Mouse (Mus musculus): Measurements from ENCODE around the gene Gm21083. TPM values are rescaled to one million over a fixed set of nuclear protein-coding genes. Genes with fewer than 3 reads are reported as not detected.
A peak's percentile ranks its signal among the peaks of the same experiment; 100 is the strongest.
"Not testable (repeated sequence)": the region's sequence is repeated elsewhere in the genome, so short reads cannot be mapped to it uniquely, and the experiment has no call there.

Gm21083 gene
- polyA plus RNA-seq, 1 experiment: not detected

GRCm38 (mm10) chr5:15591577-15591976, 14.4 kb downstream of the Gm21083 start:
- H3K4me3 ChIP-seq (ENCODE audit: control insufficient read depth, insufficient read depth, low read length); H3K27ac ChIP-seq (ENCODE audit: control insufficient read depth, insufficient read depth, low read length); H3K4me1 ChIP-seq (replicated peaks; ENCODE audit: control insufficient read depth, insufficient read depth, low read length); H3K27me3 ChIP-seq (ENCODE audit: control insufficient read depth, insufficient read depth, low read length); H3K36me3 ChIP-seq (ENCODE audit: control insufficient read depth, insufficient read depth, low read length); DNase-seq: not testable (repeated sequence)
- 77% methylated on average over 2 of the region's 2 CpGs for WGBS

GRCm38 (mm10) chr5:15598831-15599230, 21.7 kb downstream of the Gm21083 start:
- not testable (repeated sequence) for DNase-seq; H3K36me3 ChIP-seq (ENCODE audit: control insufficient read depth, insufficient read depth, low read length); H3K4me3 ChIP-seq (ENCODE audit: control insufficient read depth, insufficient read depth, low read length); H3K27me3 ChIP-seq (ENCODE audit: control insufficient read depth, insufficient read depth, low read length); H3K4me1 ChIP-seq (replicated peaks; ENCODE audit: control insufficient read depth, insufficient read depth, low read length); H3K27ac ChIP-seq (ENCODE audit: control insufficient read depth, insufficient read depth, low read length)

DNA sequence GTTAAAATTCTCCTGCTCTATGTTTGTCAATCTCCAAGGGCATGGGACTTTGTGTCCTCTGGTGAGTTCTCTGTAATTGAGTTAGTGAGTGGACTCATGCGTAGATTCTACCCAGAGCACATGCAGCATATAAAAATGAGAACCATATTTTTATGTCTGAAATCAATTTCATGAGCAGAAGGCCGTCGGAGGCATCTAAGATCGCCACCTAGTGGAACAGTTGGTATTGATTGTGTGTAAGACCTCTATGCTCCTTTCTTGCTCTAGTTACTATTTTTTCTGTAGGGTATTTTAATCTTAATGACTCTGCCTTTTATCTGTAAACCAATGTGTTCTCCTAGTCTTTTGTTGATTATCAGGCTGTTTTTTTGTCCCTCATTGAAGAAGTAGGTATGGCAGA, 23.2 kb downstream of the Gm21083 start:
- DNase-seq; H3K27ac ChIP-seq (ENCODE audit: control insufficient read depth, insufficient read depth, low read length); H3K4me3 ChIP-seq (ENCODE audit: control insufficient read depth, insufficient read depth, low read length); H3K4me1 ChIP-seq (replicated peaks; ENCODE audit: control insufficient read depth, insufficient read depth, low read length); H3K36me3 ChIP-seq (ENCODE audit: control insufficient read depth, insufficient read depth, low read length); H3K27me3 ChIP-seq (ENCODE audit: control insufficient read depth, insufficient read depth, low read length): not testable (repeated sequence)
- 38% methylated on average over 4 of the region's 4 CpGs for WGBS

DNA sequence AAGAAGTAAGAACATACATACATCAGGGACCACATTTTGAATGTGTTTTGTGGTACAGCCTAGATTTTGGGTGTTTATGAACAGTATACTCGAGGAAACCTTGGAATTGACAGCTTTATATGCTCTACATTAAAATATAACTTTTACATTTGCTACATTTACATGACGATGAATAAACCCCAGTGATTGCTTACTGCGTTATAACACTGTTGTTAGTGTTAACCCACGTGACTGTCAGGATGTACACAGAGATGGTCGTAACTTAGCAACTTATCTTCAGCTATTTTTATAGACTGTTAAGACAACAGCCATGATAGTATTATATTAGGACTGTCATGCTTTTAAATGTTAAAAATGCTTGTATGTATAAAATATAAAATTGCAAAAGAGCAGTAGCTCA, 24.3 kb downstream of the Gm21083 start:
- H3K27ac ChIP-seq (ENCODE audit: control insufficient read depth, insufficient read depth, low read length); H3K27me3 ChIP-seq (ENCODE audit: control insufficient read depth, insufficient read depth, low read length); H3K36me3 ChIP-seq (ENCODE audit: control insufficient read depth, insufficient read depth, low read length); H3K4me3 ChIP-seq (ENCODE audit: control insufficient read depth, insufficient read depth, low read length); H3K4me1 ChIP-seq (replicated peaks; ENCODE audit: control insufficient read depth, insufficient read depth, low read length); DNase-seq: not testable (repeated sequence)
- 64% methylated on average over 5 of the region's 5 CpGs for WGBS

- not testable (repeated sequence) for H3K36me3 ChIP-seq (ENCODE audit: control insufficient read depth, insufficient read depth, low read length); DNase-seq; H3K27ac ChIP-seq (ENCODE audit: control insufficient read depth, insufficient read depth, low read length); H3K4me1 ChIP-seq (replicated peaks; ENCODE audit: control insufficient read depth, insufficient read depth, low read length); H3K4me3 ChIP-seq (ENCODE audit: control insufficient read depth, insufficient read depth, low read length); H3K27me3 ChIP-seq (ENCODE audit: control insufficient read depth, insufficient read depth, low read length)
- WGBS: 83% methylated on average over 3 of the region's 3 CpGs
These were observed 24.8 kb downstream of the Gm21083 start for GRCm38 (mm10) chr5:15601960-15602359.

GRCm38 (mm10) chr5:15602424-15602947, 25.4 kb downstream of the Gm21083 start:
- not testable (repeated sequence) for H3K27ac ChIP-seq (ENCODE audit: control insufficient read depth, insufficient read depth, low read length); H3K4me1 ChIP-seq (replicated peaks; ENCODE audit: control insufficient read depth, insufficient read depth, low read length); H3K4me3 ChIP-seq (ENCODE audit: control insufficient read depth, insufficient read depth, low read length); H3K36me3 ChIP-seq (ENCODE audit: control insufficient read depth, insufficient read depth, low read length); DNase-seq; H3K27me3 ChIP-seq (ENCODE audit: control insufficient read depth, insufficient read depth, low read length)
- WGBS: 68% methylated on average over 3 of the region's 3 CpGs

GRCm38 (mm10) chr5:15603008-15603407, 25.9 kb downstream of the Gm21083 start:
- H3K27ac ChIP-seq (ENCODE audit: control insufficient read depth, insufficient read depth, low read length); DNase-seq; H3K4me3 ChIP-seq (ENCODE audit: control insufficient read depth, insufficient read depth, low read length); H3K27me3 ChIP-seq (ENCODE audit: control insufficient read depth, insufficient read depth, low read length); H3K36me3 ChIP-seq (ENCODE audit: control insufficient read depth, insufficient read depth, low read length); H3K4me1 ChIP-seq (replicated peaks; ENCODE audit: control insufficient read depth, insufficient read depth, low read length): not testable (repeated sequence)
- 68% methylated on average over 2 of the region's 2 CpGs for WGBS

GRCm38 (mm10) chr5:15603585-15603984, 26.5 kb downstream of the Gm21083 start:
- not testable (repeated sequence) for DNase-seq; H3K36me3 ChIP-seq (ENCODE audit: control insufficient read depth, insufficient read depth, low read length); H3K27ac ChIP-seq (ENCODE audit: control insufficient read depth, insufficient read depth, low read length); H3K27me3 ChIP-seq (ENCODE audit: control insufficient read depth, insufficient read depth, low read length); H3K4me1 ChIP-seq (replicated peaks; ENCODE audit: control insufficient read depth, insufficient read depth, low read length); H3K4me3 ChIP-seq (ENCODE audit: control insufficient read depth, insufficient read depth, low read length)
- WGBS: 73% methylated on average over 8 of the region's 8 CpGs

GRCm38 (mm10) chr5:15606677-15607076, 29.5 kb downstream of the Gm21083 start:
- H3K27ac ChIP-seq (ENCODE audit: control insufficient read depth, insufficient read depth, low read length): not testable (repeated sequence)
- WGBS: 65% methylated on average over 6 of the region's 6 CpGs
- peak; percentile 2 for DNase-seq

DNA sequence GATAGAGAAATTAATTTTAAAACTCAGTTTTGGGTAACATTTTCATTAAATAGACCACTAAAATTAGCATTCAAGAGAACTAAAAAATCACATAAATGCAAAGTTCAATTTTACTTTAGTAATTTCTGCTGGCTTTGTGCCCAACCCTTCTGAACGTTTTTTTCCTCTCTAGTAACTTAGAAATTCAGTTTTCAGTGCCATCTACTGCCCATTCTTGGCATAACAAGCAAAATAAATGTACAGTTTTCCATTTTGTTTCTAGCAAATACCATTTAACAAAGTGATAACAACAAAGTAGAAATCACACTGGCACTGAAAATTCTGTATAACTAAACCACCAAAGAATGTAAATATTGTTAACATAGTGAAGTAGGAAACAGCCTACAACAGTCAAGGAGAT, 33.6 kb downstream of the Gm21083 start:
- not testable (repeated sequence) for H3K27ac ChIP-seq (ENCODE audit: control insufficient read depth, insufficient read depth, low read length); DNase-seq
- WGBS: 1% methylated on average over 1 of the region's 1 CpGs

More at GRCm38 (mm10) chr5:15606677-15607076, 29.5 kb downstream of the Gm21083 start:
- H3K27me3 ChIP-seq (ENCODE audit: control insufficient read depth, insufficient read depth, low read length); H3K36me3 ChIP-seq (ENCODE audit: control insufficient read depth, insufficient read depth, low read length); H3K4me3 ChIP-seq (ENCODE audit: control insufficient read depth, insufficient read depth, low read length); H3K4me1 ChIP-seq (replicated peaks; ENCODE audit: control insufficient read depth, insufficient read depth, low read length): not testable (repeated sequence)

GRCm38 (mm10) chr5:15616195-15616594, 39.1 kb downstream of the Gm21083 start:
- not testable (repeated sequence) for DNase-seq

More for the DNA sequence above, 33.6 kb downstream of the Gm21083 start:
- not testable (repeated sequence) for H3K4me3 ChIP-seq (ENCODE audit: control insufficient read depth, insufficient read depth, low read length); H3K27me3 ChIP-seq (ENCODE audit: control insufficient read depth, insufficient read depth, low read length); H3K4me1 ChIP-seq (replicated peaks; ENCODE audit: control insufficient read depth, insufficient read depth, low read length); H3K36me3 ChIP-seq (ENCODE audit: control insufficient read depth, insufficient read depth, low read length)

More at GRCm38 (mm10) chr5:15616195-15616594, 39.1 kb downstream of the Gm21083 start:
- not testable (repeated sequence) for H3K27ac ChIP-seq (ENCODE audit: control insufficient read depth, insufficient read depth, low read length); H3K4me3 ChIP-seq (ENCODE audit: control insufficient read depth, insufficient read depth, low read length); H3K36me3 ChIP-seq (ENCODE audit: control insufficient read depth, insufficient read depth, low read length); H3K27me3 ChIP-seq (ENCODE audit: control insufficient read depth, insufficient read depth, low read length); H3K4me1 ChIP-seq (replicated peaks; ENCODE audit: control insufficient read depth, insufficient read depth, low read length)
- WGBS: 86% methylated on average over 3 of the region's 3 CpGs
